Mouse (Mus musculus): ENCODE measurements around the gene Nav3.

- TF ChIP-seq CTCF (IDR thresholded peaks at IDR 0.05; ENCODE audit: extremely low read depth, insufficient read depth, low read length): no peak
- no peak for TF ChIP-seq POLR2A (IDR thresholded peaks at IDR 0.05; ENCODE audit: extremely low read depth, insufficient read depth, low read length)
Measured at GRCm38 (mm10) chr10:110417003-110417402, 39.0 kb downstream of the Nav3 start.
